Mouse (Mus musculus): Measurements from ENCODE around the gene Ttc7. TPM values are rescaled to one million over a fixed set of nuclear protein-coding genes. Genes with fewer than 3 reads are reported as not detected.

Gene Ttc7
- polyA plus RNA-seq, 1 experiment = 6.3 TPM

GRCm38 (mm10) chr17:87317271-87317670 lies 34.6 kb downstream of the Ttc7 start:
- DNase-seq = peak; percentile 63 to 67
- H3K4me3 ChIP-seq (replicated peaks; ENCODE audit: insufficient read depth, low read depth, low read length) = no peak overlapping the region
- WGBS = 9% methylated on average over 6 of the region's 6 CpGs
- H3K27ac ChIP-seq (ENCODE audit: insufficient read depth, low read length) = peak overlapping the region; percentile 67
- no peaks in the 10 kb centered on the region for H3K27me3 ChIP-seq (ENCODE audit: control insufficient read depth, insufficient read depth, low read length)
- TF ChIP-seq CTCF (IDR thresholded peaks at IDR 0.05; ENCODE audit: borderline replicate concordance, insufficient read depth, low read depth, low read length) = no peak
- no peak for TF ChIP-seq POLR2A (IDR thresholded peaks at IDR 0.05; ENCODE audit: borderline replicate concordance, insufficient read depth, low read length)
- peaks cover 33% of the 10 kb centered on the region for H3K4me1 ChIP-seq (ENCODE audit: control insufficient read depth, insufficient read depth, low read length)

- H3K4me3 ChIP-seq (replicated peaks; ENCODE audit: insufficient read depth, low read depth, low read length) = no peak overlapping the region
- peak overlapping the region; percentile 67 for H3K27ac ChIP-seq (ENCODE audit: insufficient read depth, low read length)
- peak; percentile 92 to 95 for DNase-seq
- WGBS = 6% methylated on average over 9 of the region's 9 CpGs
- peaks cover 34% of the 10 kb centered on the region for H3K4me1 ChIP-seq (ENCODE audit: control insufficient read depth, insufficient read depth, low read length)
- no peaks in the 10 kb centered on the region for H3K27me3 ChIP-seq (ENCODE audit: control insufficient read depth, insufficient read depth, low read length)
- TF ChIP-seq POLR2A (IDR thresholded peaks at IDR 0.05; ENCODE audit: borderline replicate concordance, insufficient read depth, low read length) = peak; percentile 48; the same call in 1 of the 2 replicates
- TF ChIP-seq CTCF (IDR thresholded peaks at IDR 0.05; ENCODE audit: borderline replicate concordance, insufficient read depth, low read depth, low read length) = 0 out of 2 replicates have a peak, but pooled peaks have one; percentile 7
Observed at GRCm38 (mm10) chr17:87317947-87318346, 35.3 kb downstream of the Ttc7 start.

GRCm38 (mm10) chr17:87321673-87322072 lies 39.0 kb downstream of the Ttc7 start:
- Histone ChIP-seq H3K27me3 (ENCODE audit: control insufficient read depth, insufficient read depth, low read length) (no peaks in the 10 kb centered on the region), H3K27ac (ENCODE audit: insufficient read depth, low read length) (no peak overlapping the region), H3K4me1 (ENCODE audit: control insufficient read depth, insufficient read depth, low read length) (peaks cover 51% of the 10 kb centered on the region), H3K4me3 (replicated peaks; ENCODE audit: insufficient read depth, low read depth, low read length) (no peak overlapping the region)
- no peak for DNase-seq
- TF ChIP-seq POLR2A (IDR thresholded peaks at IDR 0.05; ENCODE audit: borderline replicate concordance, insufficient read depth, low read length) (no peak), CTCF (IDR thresholded peaks at IDR 0.05; ENCODE audit: borderline replicate concordance, insufficient read depth, low read depth, low read length) (peak; percentile 10; the same call in 1 of the 2 replicates)
- WGBS = 95% methylated on average over 1 of the region's 1 CpGs

- no peak overlapping the region for H3K4me3 ChIP-seq (replicated peaks; ENCODE audit: insufficient read depth, low read depth, low read length)
- DNase-seq = peak in 1 of 2 experiments; percentile 12
- 87% methylated on average over 9 of the region's 9 CpGs for WGBS
- peaks cover 52% of the 10 kb centered on the region for H3K4me1 ChIP-seq (ENCODE audit: control insufficient read depth, insufficient read depth, low read length)
- TF ChIP-seq CTCF (IDR thresholded peaks at IDR 0.05; ENCODE audit: borderline replicate concordance, insufficient read depth, low read depth, low read length) (no peak), POLR2A (IDR thresholded peaks at IDR 0.05; ENCODE audit: borderline replicate concordance, insufficient read depth, low read length) (no peak)
- no peak overlapping the region for H3K27ac ChIP-seq (ENCODE audit: insufficient read depth, low read length)
- no peaks in the 10 kb centered on the region for H3K27me3 ChIP-seq (ENCODE audit: control insufficient read depth, insufficient read depth, low read length)
Observed at GRCm38 (mm10) chr17:87323215-87323614, 40.5 kb downstream of the Ttc7 start.

- peak overlapping the region; percentile 50 for H3K27ac ChIP-seq (ENCODE audit: insufficient read depth, low read length)
- TF ChIP-seq POLR2A (IDR thresholded peaks at IDR 0.05; ENCODE audit: borderline replicate concordance, insufficient read depth, low read length) (no peak), CTCF (IDR thresholded peaks at IDR 0.05; ENCODE audit: borderline replicate concordance, insufficient read depth, low read depth, low read length) (no peak)
- 13% methylated on average over 15 of the region's 15 CpGs for whole genome bisulfite sequencing
- H3K27me3 ChIP-seq (ENCODE audit: control insufficient read depth, insufficient read depth, low read length) = no peaks in the 10 kb centered on the region
- no peak overlapping the region for H3K4me3 ChIP-seq (replicated peaks; ENCODE audit: insufficient read depth, low read depth, low read length)
- DNase-seq = peak; percentile 72 to 82
- H3K4me1 ChIP-seq (ENCODE audit: control insufficient read depth, insufficient read depth, low read length) = peaks cover 67% of the 10 kb centered on the region
Observed at GRCm38 (mm10) chr17:87325501-87325900, 42.8 kb downstream of the Ttc7 start.

GRCm38 (mm10) chr17:87326987-87327386 lies 44.3 kb downstream of the Ttc7 start:
- TF ChIP-seq POLR2A (IDR thresholded peaks at IDR 0.05; ENCODE audit: borderline replicate concordance, insufficient read depth, low read length) = no peak
- TF ChIP-seq CTCF (IDR thresholded peaks at IDR 0.05; ENCODE audit: borderline replicate concordance, insufficient read depth, low read depth, low read length) = no peak

GRCm38 (mm10) chr17:87327645-87328044 lies 45.0 kb downstream of the Ttc7 start:
- WGBS = 69% methylated on average over 8 of the region's 8 CpGs
- Histone ChIP-seq H3K27ac (ENCODE audit: insufficient read depth, low read length) (no peak overlapping the region), H3K4me1 (ENCODE audit: control insufficient read depth, insufficient read depth, low read length) (peaks cover 74% of the 10 kb centered on the region), H3K27me3 (ENCODE audit: control insufficient read depth, insufficient read depth, low read length) (no peaks in the 10 kb centered on the region), H3K4me3 (replicated peaks; ENCODE audit: insufficient read depth, low read depth, low read length) (no peak overlapping the region)
- TF ChIP-seq CTCF (IDR thresholded peaks at IDR 0.05; ENCODE audit: borderline replicate concordance, insufficient read depth, low read depth, low read length) (no peak), POLR2A (IDR thresholded peaks at IDR 0.05; ENCODE audit: borderline replicate concordance, insufficient read depth, low read length) (no peak)
- peak in 1 of 2 experiments; percentile 43 for DNase-seq

More at GRCm38 (mm10) chr17:87326987-87327386, 44.3 kb downstream of the Ttc7 start:
- 41% methylated on average over 6 of the region's 6 CpGs for WGBS
- H3K4me3 ChIP-seq (replicated peaks; ENCODE audit: insufficient read depth, low read depth, low read length) = no peak overlapping the region
- no peak overlapping the region for H3K27ac ChIP-seq (ENCODE audit: insufficient read depth, low read length)
- no peak for DNase-seq
- peaks cover 70% of the 10 kb centered on the region for H3K4me1 ChIP-seq (ENCODE audit: control insufficient read depth, insufficient read depth, low read length)
- no peaks in the 10 kb centered on the region for H3K27me3 ChIP-seq (ENCODE audit: control insufficient read depth, insufficient read depth, low read length)

- H3K27ac ChIP-seq (ENCODE audit: insufficient read depth, low read length) = no peak overlapping the region
- WGBS = 39% methylated on average over 8 of the region's 9 CpGs
Observed at GRCm38 (mm10) chr17:87328177-87328768, 45.6 kb downstream of the Ttc7 start.

More at GRCm38 (mm10) chr17:87328177-87328768, 45.6 kb downstream of the Ttc7 start:
- no peak overlapping the region for H3K4me3 ChIP-seq (replicated peaks; ENCODE audit: insufficient read depth, low read depth, low read length)
- TF ChIP-seq POLR2A (IDR thresholded peaks at IDR 0.05; ENCODE audit: borderline replicate concordance, insufficient read depth, low read length) (no peak), CTCF (IDR thresholded peaks at IDR 0.05; ENCODE audit: borderline replicate concordance, insufficient read depth, low read depth, low read length) (no peak)
- H3K4me1 ChIP-seq (ENCODE audit: control insufficient read depth, insufficient read depth, low read length) = peaks cover 75% of the 10 kb centered on the region
- DNase-seq = peak; percentile 48 to 59
- no peaks in the 10 kb centered on the region for H3K27me3 ChIP-seq (ENCODE audit: control insufficient read depth, insufficient read depth, low read length)

Measured in cerebellum, adult 2 months (tissue).